ENCODE assay signal across 10 mouse cellular contexts in the genomic region with DNA sequence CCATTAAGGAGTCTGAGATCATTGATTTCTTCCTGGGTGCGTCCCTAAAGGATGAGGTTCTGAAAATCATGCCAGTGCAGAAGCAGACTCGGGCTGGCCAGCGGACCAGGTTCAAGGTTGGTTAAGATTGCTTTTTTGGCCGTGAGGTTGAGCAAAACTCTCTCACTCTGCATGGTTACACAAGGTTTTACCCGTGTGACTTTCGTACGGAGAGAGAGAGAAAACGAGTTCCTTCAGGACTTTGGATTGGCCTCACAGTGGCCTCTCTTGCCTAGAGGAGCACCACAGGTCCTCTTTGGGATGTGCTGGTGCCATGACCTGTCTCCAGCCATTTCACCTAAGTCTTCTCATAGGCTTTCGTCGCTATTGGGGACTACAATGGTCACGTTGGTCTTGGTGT. TPM values are rescaled to one million over a fixed set of nuclear protein-coding genes. Genes with fewer than 3 reads are reported as not detected.
DNase-seq lines count a peak whose midpoint lies in the region; ATAC-seq and TF ChIP-seq lines count a peak whose summit lies in the region.
"Not testable (repeated sequence)": the region's sequence is repeated elsewhere in the genome, so short reads cannot be mapped to it uniquely, and the experiment has no call there.
"Had no signal": no experiment of that assay in that cellular context is flagged by ENCODE, and none has a peak within 500 bp of the region (broad histone marks: within the 10 kb centered on the region; RNA-seq: fewer than 3 reads in every experiment).

No protein-coding gene starts in this region.

- H3K4me2 ChIP-seq in embryonic facial prominence, embryonic 15.5 days (replicated peaks), result peak overlapping the region; percentile 68
- peak overlapping the region; percentile 63 for H3K4me2 ChIP-seq in hindbrain, postnatal 0 days (ENCODE audit: low read depth, low read length)
- peak overlapping the region; percentile 86 for H3K4me2 ChIP-seq in lung, embryonic 14.5 days

- peaks cover 29% of the 10 kb centered on the region for H3K36me3 ChIP-seq in embryonic facial prominence, embryonic 15.5 days
- peaks cover 45% of the 10 kb centered on the region for H3K36me3 ChIP-seq in heart, embryonic 10.5 days
- peaks cover 12% of the 10 kb centered on the region for H3K36me3 ChIP-seq in hindbrain, postnatal 0 days (ENCODE audit: insufficient read depth, low read length)
- H3K36me3 ChIP-seq in limb, embryonic 10.5 days, result peaks cover 52% of the 10 kb centered on the region
- H3K36me3 ChIP-seq in lung, embryonic 14.5 days (ENCODE audit: insufficient read depth), result peaks cover 43% of the 10 kb centered on the region
- H3K36me3 ChIP-seq in thymus, adult 2 months (ENCODE audit: control insufficient read depth, insufficient read depth, low read length), result peaks cover 14% of the 10 kb centered on the region

- peak; percentile 50 for DNase-seq in MN1 (ENCODE audit: low spot score)
- not testable (repeated sequence) for DNase-seq in heart, embryonic 10.5 days (ENCODE audit: low spot score); limb, embryonic 10.5 days (ENCODE audit: low spot score); thymus, adult 2 months
- DNase-seq in hindbrain, postnatal 0 days (ENCODE audit: low spot score), result peak; percentile 5
- peak; percentile 15 for DNase-seq in lung, embryonic 14.5 days
- DNase-seq in naive thymus-derived CD4-positive, alpha-beta T cell, adult 2 months (ENCODE audit: low read depth), result peak; percentile 53

- H3K9ac ChIP-seq in embryonic facial prominence, embryonic 15.5 days, result peak overlapping the region; percentile 78
- peak overlapping the region; percentile 85 for H3K9ac ChIP-seq in hindbrain, postnatal 0 days (replicated peaks; ENCODE audit: low read length)
- peak overlapping the region; percentile 87 for H3K9ac ChIP-seq in lung, embryonic 14.5 days

- peaks cover 32% of the 10 kb centered on the region for H3K4me1 ChIP-seq in embryonic facial prominence, embryonic 15.5 days
- H3K4me1 ChIP-seq in heart, embryonic 10.5 days, result peaks cover 27% of the 10 kb centered on the region
- H3K4me1 ChIP-seq in hindbrain, postnatal 0 days (ENCODE audit: insufficient read depth, low read length); lung, embryonic 14.5 days (ENCODE audit: insufficient read depth): not testable (repeated sequence)
- peaks cover 32% of the 10 kb centered on the region for H3K4me1 ChIP-seq in limb, embryonic 10.5 days
- peaks cover 16% of the 10 kb centered on the region for H3K4me1 ChIP-seq in thymus, adult 2 months (replicated peaks; ENCODE audit: control insufficient read depth, insufficient read depth, low read length)

- TF ChIP-seq POLR2A in thymus, adult 2 months (IDR thresholded peaks at IDR 0.05; ENCODE audit: control insufficient read depth, extremely low read depth, insufficient read depth, low read length, poor library complexity), result not testable (repeated sequence)

- TF ChIP-seq CTCF in hindbrain, postnatal 0 days (IDR thresholded peaks at IDR 0.05; ENCODE audit: low read depth); lung, embryonic 14.5 days (IDR thresholded peaks at IDR 0.05; ENCODE audit: low read depth); thymus, adult 2 months (IDR thresholded peaks at IDR 0.05; ENCODE audit: borderline replicate concordance, control insufficient read depth, extremely low read depth, insufficient read depth, low read length, poor library complexity): not testable (repeated sequence)

- WGBS in embryonic facial prominence, embryonic 15.5 days, result 0% methylated on average over 11 of the region's 11 CpGs
- under 1% methylated on average over 11 of the region's 11 CpGs for WGBS in heart, embryonic 10.5 days
- 2% methylated on average over 10 of the region's 11 CpGs for WGBS in hindbrain, postnatal 0 days
- WGBS in limb, embryonic 10.5 days, result 2% methylated on average over 11 of the region's 11 CpGs
- under 1% methylated on average over 10 of the region's 11 CpGs for WGBS in lung, embryonic 14.5 days
- WGBS in thymus, adult 2 months, result 3% methylated on average over 11 of the region's 11 CpGs

- H3K4me3 ChIP-seq in embryonic facial prominence, embryonic 15.5 days (replicated peaks), result peak overlapping the region; percentile 93
- H3K4me3 ChIP-seq in heart, embryonic 10.5 days, result peak overlapping the region; percentile 78
- peak overlapping the region; percentile 61 for H3K4me3 ChIP-seq in hindbrain, postnatal 0 days (ENCODE audit: low read length)
- H3K4me3 ChIP-seq in limb, embryonic 10.5 days, result peak overlapping the region; percentile 77
- H3K4me3 ChIP-seq in lung, embryonic 14.5 days (ENCODE audit: low read depth, low read length), result peak overlapping the region; percentile 90
- peak overlapping the region; percentile 73 for H3K4me3 ChIP-seq in thymus, adult 2 months (ENCODE audit: control insufficient read depth, insufficient read depth, low read length)

- H3K27me3 ChIP-seq in embryonic facial prominence, embryonic 15.5 days; heart, embryonic 10.5 days (ENCODE audit: insufficient read depth, poor library complexity, severe bottlenecking); hindbrain, postnatal 0 days (ENCODE audit: insufficient read depth, low read length); limb, embryonic 10.5 days (ENCODE audit: low read depth, poor library complexity, severe bottlenecking); lung, embryonic 14.5 days (ENCODE audit: insufficient read depth, low read length); thymus, adult 2 months (ENCODE audit: control insufficient read depth, insufficient read depth, low read length): not testable (repeated sequence)

- H3K27ac ChIP-seq in embryonic facial prominence, embryonic 15.5 days (replicated peaks), result peak overlapping the region; percentile 89; the same call in 1 of the 2 replicates
- peak overlapping the region; percentile 95 for H3K27ac ChIP-seq in heart, embryonic 10.5 days
- H3K27ac ChIP-seq in hindbrain, postnatal 0 days, result peak overlapping the region; percentile 82; the same call in 1 of the 2 replicates
- peak overlapping the region; percentile 91 for H3K27ac ChIP-seq in limb, embryonic 10.5 days
- H3K27ac ChIP-seq in lung, embryonic 14.5 days (ENCODE audit: low read depth), result peak overlapping the region; percentile 50; the same call in 1 of the 2 replicates
- H3K27ac ChIP-seq in thymus, adult 2 months (ENCODE audit: control insufficient read depth, insufficient read depth, low read length), result not testable (repeated sequence)

- ATAC-seq in embryonic facial prominence, embryonic 15.5 days (ENCODE audit: insufficient number of reproducible peaks, low FRiP score, low TSS enrichment, low read depth); hindbrain, postnatal 0 days; lung, embryonic 14.5 days (ENCODE audit: insufficient read depth): not testable (repeated sequence)

- not testable (repeated sequence) for H3K9me3 ChIP-seq in embryonic facial prominence, embryonic 15.5 days (replicated peaks); heart, embryonic 10.5 days; hindbrain, postnatal 0 days (ENCODE audit: low read length); limb, embryonic 10.5 days (replicated peaks); lung, embryonic 14.5 days (ENCODE audit: low read depth, low read length)

RNA-seq across cellular contexts. Expression of a gene that starts 2.7 kb away (rescaled TPM):
- 1,508 and 1,594 TPM in 2 replicates for polyA plus RNA-seq in embryonic facial prominence, embryonic 15.5 days (2015; fragmentation: Nextera tagmentation; extraction: Ambion mirVana)
- 1,171 and 1,258 TPM in 2 replicates for polyA plus RNA-seq in heart, embryonic 10.5 days (2016; fragmentation: Nextera tagmentation; extraction: Ambion mirVana)
- 2,181 and 2,600 TPM in 2 replicates for total RNA-seq in hindbrain, postnatal 0 days (2014; rRNA removed)
- polyA plus RNA-seq in hindbrain, postnatal 0 days (2015; fragmentation: Nextera tagmentation; extraction: Ambion mirVana), result 809 and 820 TPM in 2 replicates
- 1,693 and 2,093 TPM in 2 replicates for polyA plus RNA-seq in limb, embryonic 10.5 days (2016; fragmentation: Nextera tagmentation; extraction: Ambion mirVana)
- 1,798 and 1,884 TPM in 2 replicates for polyA plus RNA-seq in lung, embryonic 14.5 days (2014; fragmentation: Nextera tagmentation; extraction: Ambion mirVana)
- 3,358 and 3,484 TPM in 2 replicates for polyA plus RNA-seq in thymus, adult 2 months (2012; rRNA removed)

RNA-seq across cellular contexts. Expression of a gene that starts 2.8 kb away (rescaled TPM):
- 0.16 and 0.24 TPM in 2 replicates for polyA plus RNA-seq in embryonic facial prominence, embryonic 15.5 days (2015; fragmentation: Nextera tagmentation; extraction: Ambion mirVana)
- polyA plus RNA-seq in heart, embryonic 10.5 days (2016; fragmentation: Nextera tagmentation; extraction: Ambion mirVana), result 0.20 and 0.33 TPM in 2 replicates
- total RNA-seq in hindbrain, postnatal 0 days (2014; rRNA removed), result not detected in 2 replicates
- not detected in 2 replicates for polyA plus RNA-seq in hindbrain, postnatal 0 days (2015; fragmentation: Nextera tagmentation; extraction: Ambion mirVana)
- polyA plus RNA-seq in limb, embryonic 10.5 days (2016; fragmentation: Nextera tagmentation; extraction: Ambion mirVana), result 0.21 and 0.38 TPM in 2 replicates
- polyA plus RNA-seq in lung, embryonic 14.5 days (2014; fragmentation: Nextera tagmentation; extraction: Ambion mirVana), result 0.46 and 0.71 TPM in 2 replicates
- 0.88 and 0.96 TPM in 2 replicates for polyA plus RNA-seq in thymus, adult 2 months (2012; rRNA removed)
- total RNA-seq: gastrocnemius, postnatal 10 days; layer of hippocampus, postnatal 10 days had no signal

RNA-seq across cellular contexts. Expression of a gene that starts 3.7 kb away (rescaled TPM):
- 223 and 227 TPM in 2 replicates for polyA plus RNA-seq in embryonic facial prominence, embryonic 15.5 days (2015; fragmentation: Nextera tagmentation; extraction: Ambion mirVana)
- 342 and 383 TPM in 2 replicates for polyA plus RNA-seq in heart, embryonic 10.5 days (2016; fragmentation: Nextera tagmentation; extraction: Ambion mirVana)
- 135 and 157 TPM in 2 replicates for total RNA-seq in hindbrain, postnatal 0 days (2014; rRNA removed)
- 353 and 356 TPM in 2 replicates for polyA plus RNA-seq in hindbrain, postnatal 0 days (2015; fragmentation: Nextera tagmentation; extraction: Ambion mirVana)
- polyA plus RNA-seq in limb, embryonic 10.5 days (2016; fragmentation: Nextera tagmentation; extraction: Ambion mirVana), result 202 and 204 TPM in 2 replicates
- 211 and 221 TPM in 2 replicates for polyA plus RNA-seq in lung, embryonic 14.5 days (2014; fragmentation: Nextera tagmentation; extraction: Ambion mirVana)
- polyA plus RNA-seq in thymus, adult 2 months (2012; rRNA removed), result 237 and 291 TPM in 2 replicates

RNA-seq across cellular contexts. Expression of a gene that starts 7.0 kb away (rescaled TPM):
- not detected in 2 replicates for polyA plus RNA-seq in embryonic facial prominence, embryonic 15.5 days (2015; fragmentation: Nextera tagmentation; extraction: Ambion mirVana)
- 0.39 and 1.3 TPM in 2 replicates for polyA plus RNA-seq in heart, embryonic 10.5 days (2016; fragmentation: Nextera tagmentation; extraction: Ambion mirVana)
- 1.3 TPM in 1 of 2 replicates, not detected in the other for total RNA-seq in hindbrain, postnatal 0 days (2014; rRNA removed)
- 0.41 and 0.52 TPM in 2 replicates for polyA plus RNA-seq in hindbrain, postnatal 0 days (2015; fragmentation: Nextera tagmentation; extraction: Ambion mirVana)
- polyA plus RNA-seq in limb, embryonic 10.5 days (2016; fragmentation: Nextera tagmentation; extraction: Ambion mirVana), result 0.15 TPM in 1 of 2 replicates, not detected in the other
- polyA plus RNA-seq in lung, embryonic 14.5 days (2014; fragmentation: Nextera tagmentation; extraction: Ambion mirVana), result not detected in 2 replicates
- polyA plus RNA-seq in thymus, adult 2 months (2012; rRNA removed), result 0.20 and 7.2 TPM in 2 replicates

RNA-seq across cellular contexts. Expression of a gene that starts 13.2 kb away (rescaled TPM):
- 61.3 and 63.4 TPM in 2 replicates for polyA plus RNA-seq in embryonic facial prominence, embryonic 15.5 days (2015; fragmentation: Nextera tagmentation; extraction: Ambion mirVana)
- polyA plus RNA-seq in heart, embryonic 10.5 days (2016; fragmentation: Nextera tagmentation; extraction: Ambion mirVana), result 79.1 and 100 TPM in 2 replicates
- 53.2 and 55.2 TPM in 2 replicates for total RNA-seq in hindbrain, postnatal 0 days (2014; rRNA removed)
- polyA plus RNA-seq in hindbrain, postnatal 0 days (2015; fragmentation: Nextera tagmentation; extraction: Ambion mirVana), result 43.5 and 49.2 TPM in 2 replicates
- polyA plus RNA-seq in limb, embryonic 10.5 days (2016; fragmentation: Nextera tagmentation; extraction: Ambion mirVana), result 165 and 183 TPM in 2 replicates
- polyA plus RNA-seq in lung, embryonic 14.5 days (2014; fragmentation: Nextera tagmentation; extraction: Ambion mirVana), result 97.9 and 112 TPM in 2 replicates
- polyA plus RNA-seq in thymus, adult 2 months (2012; rRNA removed), result 109 and 120 TPM in 2 replicates
